In genomic region chr10:26376546-26377331, GRCm38 (mm10) we compare ENCODE assay signal across 8 mouse cellular contexts. TPM values are rescaled to one million over a fixed set of nuclear protein-coding genes. Genes with fewer than 3 reads are reported as not detected.
DNase-seq lines count a peak whose midpoint lies in the region; ATAC-seq and TF ChIP-seq lines count a peak whose summit lies in the region.

No protein-coding gene starts in this region.

- no peak for DNase-seq in heart, postnatal 0 days (ENCODE audit: low spot score)
- DNase-seq in heart, postnatal 25 days (ENCODE audit: low spot score) = no peak
- DNase-seq in hindbrain, embryonic 11.5 days (ENCODE audit: low spot score) = no peak
- DNase-seq in right cerebral cortex, postnatal 10 days (ENCODE audit: low spot score in 2 of 2) = no peak
- no peak for DNase-seq in right cerebral cortex, adult 18-20 months
- no peak for DNase-seq in adrenal gland, adult 18-20 months (ENCODE audit: low spot score in 2 of 2)

- no peaks in the 10 kb centered on the region for H3K9me3 ChIP-seq in heart, postnatal 0 days (replicated peaks; ENCODE audit: control insufficient read depth, low read length)
- no peaks in the 10 kb centered on the region for H3K9me3 ChIP-seq in hindbrain, embryonic 11.5 days (ENCODE audit: control insufficient read depth, low read length)
- H3K9me3 ChIP-seq in megakaryocyte, embryonic 14.5 days = no peaks in the 10 kb centered on the region

- peak overlapping the region; percentile 91; the same call in 1 of the 2 replicates for H3K9ac ChIP-seq in heart, postnatal 0 days (replicated peaks; ENCODE audit: low read depth, low read length)
- peak overlapping the region; percentile 94 for H3K9ac ChIP-seq in hindbrain, embryonic 11.5 days (ENCODE audit: low read depth, low read length)

- 61% methylated on average over 10 of the region's 10 CpGs for WGBS in heart, postnatal 0 days
- 35% methylated on average over 10 of the region's 10 CpGs for WGBS in hindbrain, embryonic 11.5 days

- no peak overlapping the region for H3K27ac ChIP-seq in heart, postnatal 0 days (ENCODE audit: low read depth)
- peak overlapping the region; percentile 4; the same call in 1 of the 2 replicates for H3K27ac ChIP-seq in bone marrow macrophage, adult 2 months (ENCODE audit: insufficient read depth, low read depth, low read length)
- no peak overlapping the region for H3K27ac ChIP-seq in hindbrain, embryonic 11.5 days (ENCODE audit: low read depth, low read length)

- no peak for TF ChIP-seq POLR2A in bone marrow macrophage, adult 2 months (IDR thresholded peaks at IDR 0.05; ENCODE audit: borderline replicate concordance, low read depth, low read length)

- peak overlapping the region; percentile 90 for H3K4me2 ChIP-seq in heart, postnatal 0 days (ENCODE audit: low read depth, low read length)
- H3K4me2 ChIP-seq in hindbrain, embryonic 11.5 days (replicated peaks; ENCODE audit: low read depth, low read length) = peak overlapping the region; percentile 91

- no peak for TF ChIP-seq EP300 in heart, postnatal 0 days (IDR thresholded peaks at IDR 0.05; ENCODE audit: low read depth)

- TF ChIP-seq CTCF in heart, postnatal 0 days (IDR thresholded peaks at IDR 0.05; ENCODE audit: low read depth) = no peak
- TF ChIP-seq CTCF in bone marrow macrophage, adult 2 months (IDR thresholded peaks at IDR 0.05; ENCODE audit: low read depth, low read length) = no peak

- H3K27me3 ChIP-seq in heart, postnatal 0 days (ENCODE audit: control insufficient read depth, insufficient read depth, low read length) = no peaks in the 10 kb centered on the region
- no peaks in the 10 kb centered on the region for H3K27me3 ChIP-seq in hindbrain, embryonic 11.5 days (ENCODE audit: control insufficient read depth, insufficient read depth, low read length)
- H3K27me3 ChIP-seq in megakaryocyte, embryonic 14.5 days (replicated peaks) = no peaks in the 10 kb centered on the region

- H3K36me3 ChIP-seq in heart, postnatal 0 days (replicated peaks; ENCODE audit: control insufficient read depth, insufficient read depth, low read length) = no peaks in the 10 kb centered on the region
- H3K36me3 ChIP-seq in hindbrain, embryonic 11.5 days (ENCODE audit: control insufficient read depth, insufficient read depth, low read length) = no peaks in the 10 kb centered on the region
- H3K36me3 ChIP-seq in megakaryocyte, embryonic 14.5 days (replicated peaks; ENCODE audit: low read length) = no peaks in the 10 kb centered on the region

- intact Hi-C loops in heart, postnatal 25 days (cut with DNase I) = no loop called here

- no peak for ATAC-seq in heart, postnatal 0 days (ENCODE audit: insufficient read depth, low read depth)
- ATAC-seq in hindbrain, embryonic 11.5 days (ENCODE audit: low FRiP score) = no peak; the same call in 1 of the 2 replicates

- peak overlapping the region; percentile 94 for H3K4me3 ChIP-seq in heart, postnatal 0 days (ENCODE audit: low read depth, low read length)
- peak overlapping the region; percentile 63 for H3K4me3 ChIP-seq in bone marrow macrophage, adult 2 months (ENCODE audit: insufficient read depth, low read length)
- peak overlapping the region; percentile 79 for H3K4me3 ChIP-seq in hindbrain, embryonic 11.5 days (ENCODE audit: low read depth, low read length)
- peak overlapping the region; percentile 97 for H3K4me3 ChIP-seq in megakaryocyte, embryonic 14.5 days (replicated peaks)

- no peaks in the 10 kb centered on the region for H3K4me1 ChIP-seq in heart, postnatal 0 days (ENCODE audit: control insufficient read depth, insufficient read depth)
- no peaks in the 10 kb centered on the region for H3K4me1 ChIP-seq in bone marrow macrophage, adult 2 months (ENCODE audit: control insufficient read depth, insufficient read depth, low read length)
- H3K4me1 ChIP-seq in hindbrain, embryonic 11.5 days (replicated peaks; ENCODE audit: control insufficient read depth, insufficient read depth, low read length) = no peaks in the 10 kb centered on the region
- H3K4me1 ChIP-seq in megakaryocyte, embryonic 14.5 days = peaks cover 8% of the 10 kb centered on the region

RNA-seq across cellular contexts. Expression of gene L3mbtl3, which starts 1.0 kb away (rescaled TPM):
- 5.1 and 9.7 TPM in 2 replicates for total RNA-seq in heart, postnatal 0 days (2014; rRNA removed; ENCODE audit: low replicate concordance)
- polyA plus RNA-seq in heart, postnatal 0 days (2015; fragmentation: Nextera tagmentation; extraction: Ambion mirVana) = 4.7 and 5.2 TPM in 2 replicates
- 1 to 10 TPM; 6.7 to 8.2 TPM for total RNA-seq in heart, postnatal 25 days (2021)
- 4.0 and 4.3 TPM in 2 replicates for polyA plus RNA-seq in bone marrow macrophage, adult 2 months (2012; ENCODE audit: insufficient read depth, insufficient read length, missing spikeins)
- polyA plus RNA-seq in hindbrain, embryonic 11.5 days (2014; fragmentation: Nextera tagmentation; extraction: Ambion mirVana) = 19.0 and 19.7 TPM in 2 replicates
- polyA plus RNA-seq in megakaryocyte, embryonic 14.5 days (2012; ENCODE audit: insufficient read depth, low replicate concordance) = 3.8 and 8.2 TPM in 2 replicates
- total RNA-seq in adrenal gland, adult 18-20 months (2021) = 10 to 100 TPM in 1 of 2 experiments, 1 to 10 TPM in 1; 6.9 to 10.7 TPM
